ENCODE assay signal across 10 mouse cellular contexts in genomic region chr16:55571106-55571505, GRCm38 (mm10).
A peak's percentile ranks its signal among the peaks of the same experiment; 100 is the strongest.
DNase-seq lines count a peak whose midpoint lies in the region; ATAC-seq lines count a peak whose summit lies in the region.
"Had no signal": no experiment of that assay in that cellular context is flagged by ENCODE, and none has a peak within 500 bp of the region (broad histone marks: within the 10 kb centered on the region; RNA-seq: fewer than 3 reads in every experiment).

No protein-coding gene starts in this region.

- no peak overlapping the region for H3K4me3 ChIP-seq in heart, embryonic 16.5 days (ENCODE audit: low read length)
- H3K4me3 ChIP-seq in neural tube, embryonic 15.5 days (replicated peaks) = no peak overlapping the region

- H3K36me3 ChIP-seq in heart, embryonic 16.5 days (ENCODE audit: control insufficient read depth, insufficient read depth) = no peaks in the 10 kb centered on the region
- H3K36me3 ChIP-seq in neural tube, embryonic 15.5 days = no peaks in the 10 kb centered on the region

- no peak overlapping the region for H3K4me2 ChIP-seq in heart, embryonic 16.5 days (ENCODE audit: low read depth, low read length)
- H3K4me2 ChIP-seq in neural tube, embryonic 15.5 days = no peak overlapping the region

- no peaks in the 10 kb centered on the region for H3K9me3 ChIP-seq in heart, embryonic 16.5 days (replicated peaks; ENCODE audit: control insufficient read depth, low read length)
- no peaks in the 10 kb centered on the region for H3K9me3 ChIP-seq in neural tube, embryonic 15.5 days (replicated peaks)

- H3K9ac ChIP-seq in heart, embryonic 16.5 days (ENCODE audit: low read length) = no peak overlapping the region
- no peak overlapping the region for H3K9ac ChIP-seq in neural tube, embryonic 15.5 days (replicated peaks)

- no peaks in the 10 kb centered on the region for H3K27me3 ChIP-seq in heart, embryonic 16.5 days (ENCODE audit: control insufficient read depth, insufficient read depth, low read length)
- no peaks in the 10 kb centered on the region for H3K27me3 ChIP-seq in neural tube, embryonic 15.5 days (replicated peaks)
- H3K27me3 ChIP-seq: Patski had no signal

- no peaks in the 10 kb centered on the region for H3K4me1 ChIP-seq in heart, embryonic 16.5 days (ENCODE audit: control insufficient read depth, insufficient read depth, low read length)
- no peaks in the 10 kb centered on the region for H3K4me1 ChIP-seq in neural tube, embryonic 15.5 days

- no peak overlapping the region for H3K27ac ChIP-seq in heart, embryonic 16.5 days (ENCODE audit: low read length)
- no peak overlapping the region for H3K27ac ChIP-seq in neural tube, embryonic 15.5 days (replicated peaks)
- H3K27ac ChIP-seq: hindbrain, postnatal 0 days had no signal

- intact Hi-C loops in gastrocnemius, postnatal 14 days (cut with DNase I; ENCODE audit: low total_unique reads) = no loop called here

- WGBS in heart, embryonic 16.5 days = 59% methylated on average over 7 of the region's 7 CpGs
- 62% methylated on average over 7 of the region's 7 CpGs for WGBS in neural tube, embryonic 15.5 days

- DNase-seq in gastrocnemius, adult 18-20 months (ENCODE audit: low spot score) = peak; percentile 10
- DNase-seq in gastrocnemius, postnatal 14 days = no peak
- peak; percentile 79 for DNase-seq in Muller cell, postnatal 12 days (ENCODE audit: inconsistent ontology term)
- peak; percentile 8 to 40 for DNase-seq in kidney, postnatal 25 days
- DNase-seq in yolk sac, embryonic 10.5 days (ENCODE audit: low spot score) = no peak

- ATAC-seq in heart, embryonic 16.5 days (replicated peaks; ENCODE audit: extremely low read depth, insufficient read depth, low FRiP score) = 0 out of 2 replicates have a peak, but pooled peaks have one; percentile 18
- no peak for ATAC-seq in neural tube, embryonic 15.5 days (ENCODE audit: low FRiP score)
- no peak for ATAC-seq in megakaryocyte progenitor cell, adult 5-6 weeks (replicated peaks; ENCODE audit: poor library complexity)
- ATAC-seq: hindbrain, postnatal 0 days; Patski had no signal

Comparison
In these comparisons a context has a peak if more than half of its experiments do, and no peak if none do; other contexts are left out.
1. DNase-seq: peak in gastrocnemius, adult 18-20 months (single experiment), Muller cell, postnatal 12 days (single experiment) and kidney, postnatal 25 days (2 of 2); none in gastrocnemius, postnatal 14 days (single experiment) and yolk sac, embryonic 10.5 days (single experiment).